Mouse (Mus musculus) limb, embryonic 12.5 days (tissue): ENCODE data around the gene Rgs8. TPM values are rescaled to one million over a fixed set of nuclear protein-coding genes. Genes with fewer than 3 reads are reported as not detected.
A peak's percentile ranks its signal among the peaks of the same experiment; 100 is the strongest.

Experiments
- ATAC-seq: fragments of 200-750 bp; cut with Nextera tagmentation; 2 replicates; pipeline ENCODE4 v1.8.0; 2017; ENCODE audit warnings: low read depth, moderate TSS enrichment; ENCODE audit not compliant: insufficient number of reproducible peaks, insufficient read depth, low FRiP score, low TSS enrichment
- H3K27ac ChIP-seq: fragments of 300-500 bp; sonication (generic); 2 replicates; pipeline ENCODE4 v1.5.1; 2016; ENCODE audit warnings: mild to moderate bottlenecking, moderate library complexity
- H3K27me3 ChIP-seq: fragments of 300-500 bp; sonication (generic); 2 replicates; pipeline ENCODE4 v1.6.1; 2016; ENCODE audit warnings: mild to moderate bottlenecking, moderate library complexity
- H3K36me3 ChIP-seq: fragments of 300-500 bp; sonication (generic); 2 replicates; pipeline ENCODE4 v1.6.1; 2016; ENCODE audit warnings: mild to moderate bottlenecking, moderate library complexity
- H3K4me1 ChIP-seq: fragments of 300-500 bp; sonication (generic); replicated peaks from 2 replicates; pipeline ENCODE4 v1.6.1; 2016
- H3K4me2 ChIP-seq: fragments of 300-500 bp; sonication (generic); 2 replicates; pipeline ENCODE4 v1.6.1; 2016; ENCODE audit warnings: mild to moderate bottlenecking, moderate library complexity
- H3K4me3 ChIP-seq: fragments of 300-500 bp; sonication (generic); replicated peaks from 2 replicates; pipeline ENCODE4 v1.5.1; 2016; ENCODE audit warnings: mild to moderate bottlenecking
- H3K9ac ChIP-seq: fragments of 300-500 bp; sonication (generic); replicated peaks from 2 replicates; pipeline ENCODE4 v1.6.1; 2016; ENCODE audit warnings: mild to moderate bottlenecking, moderate library complexity
- H3K9me3 ChIP-seq: fragments of 300-500 bp; sonication (generic); 2 replicates; pipeline ENCODE4 v1.6.1; 2016; ENCODE audit warnings: mild to moderate bottlenecking, moderate library complexity
- WGBS: fragments of 180-500 bp; shearing (Covaris S2); methylation state at CpG from one replicate; pipeline ENCODE4 v1.1.7; 2016; 5-methylcytosine and 5-hydroxymethylcytosine counted together
- polyA plus RNA-seq: library from polyadenylated mRNA; unstranded; fragments of >200 nt; fragmentation: Nextera tagmentation; extraction: Ambion mirVana; gene quantifications from 2 replicates; pipeline ENCODE4 v1.2.1, GENCODE M21; 2016

Rgs8 gene
- polyA plus RNA-seq, 1 experiment from 2014 or later = 1.4 TPM

DNA sequence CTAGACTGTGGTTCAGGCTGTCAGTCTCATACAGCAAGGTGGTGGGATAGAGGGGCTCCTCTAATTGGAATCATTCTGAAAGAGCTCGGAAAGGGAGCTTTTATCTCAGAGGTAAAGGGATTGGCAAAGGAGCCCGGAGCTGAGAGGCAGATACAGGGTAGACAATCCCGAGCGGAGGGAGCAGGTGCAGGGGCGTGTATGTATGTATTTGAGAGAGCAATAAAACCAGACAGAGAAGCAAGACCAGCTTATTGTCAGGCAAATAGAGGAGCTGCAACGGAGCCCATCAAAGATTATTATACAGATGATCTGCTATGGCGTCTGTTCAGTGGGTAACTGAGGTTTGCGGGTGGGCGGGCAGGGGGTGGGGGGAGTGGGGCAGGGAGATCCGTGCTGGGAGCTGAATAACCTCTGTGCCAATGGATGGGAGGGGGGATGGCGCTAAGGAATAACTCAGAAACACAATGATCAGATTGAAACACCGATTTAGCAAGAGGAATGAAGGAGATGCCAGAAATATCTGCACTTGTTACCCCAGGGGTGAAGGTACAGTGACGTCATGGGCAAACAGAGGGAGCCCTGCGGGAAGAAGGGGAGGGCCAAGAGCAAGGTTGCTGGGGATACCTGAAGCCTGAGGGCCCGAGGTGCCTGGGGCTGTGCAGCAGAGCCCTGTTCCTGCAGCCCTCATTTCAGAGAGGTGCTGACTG, 8.3 kb downstream of the Rgs8 start:
- H3K36me3 ChIP-seq = no peaks in the 10 kb centered on the region
- ATAC-seq = no peak
- no peaks in the 10 kb centered on the region for H3K9me3 ChIP-seq
- 31% methylated on average over 15 of the region's 15 CpGs for WGBS
- no peak overlapping the region for H3K4me3 ChIP-seq
- no peak overlapping the region for H3K9ac ChIP-seq
- no peak overlapping the region for H3K27ac ChIP-seq
- H3K4me1 ChIP-seq = peaks cover 50% of the 10 kb centered on the region
- peaks cover 48% of the 10 kb centered on the region for H3K27me3 ChIP-seq
- 0 out of 2 replicates have a peak overlapping the region, but pooled peaks have one; percentile 20 for H3K4me2 ChIP-seq

DNA sequence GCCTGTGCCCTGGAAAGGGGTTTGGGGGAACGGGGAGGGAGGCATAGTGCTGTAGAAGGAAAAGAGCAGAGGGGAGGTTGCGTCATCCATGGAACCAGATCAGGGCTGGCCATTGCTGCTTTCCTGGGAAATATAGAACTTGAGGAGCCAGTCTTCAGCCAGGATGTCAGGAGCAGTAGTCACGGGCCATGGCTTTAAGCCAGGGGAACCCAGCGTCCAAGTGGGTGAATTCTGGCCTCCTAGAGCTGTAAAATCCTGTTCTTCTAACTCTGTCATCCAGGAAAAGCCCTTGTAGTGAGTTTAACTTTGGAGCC, 8.8 kb downstream of the Rgs8 start:
- peaks cover 49% of the 10 kb centered on the region for H3K27me3 ChIP-seq

DNA sequence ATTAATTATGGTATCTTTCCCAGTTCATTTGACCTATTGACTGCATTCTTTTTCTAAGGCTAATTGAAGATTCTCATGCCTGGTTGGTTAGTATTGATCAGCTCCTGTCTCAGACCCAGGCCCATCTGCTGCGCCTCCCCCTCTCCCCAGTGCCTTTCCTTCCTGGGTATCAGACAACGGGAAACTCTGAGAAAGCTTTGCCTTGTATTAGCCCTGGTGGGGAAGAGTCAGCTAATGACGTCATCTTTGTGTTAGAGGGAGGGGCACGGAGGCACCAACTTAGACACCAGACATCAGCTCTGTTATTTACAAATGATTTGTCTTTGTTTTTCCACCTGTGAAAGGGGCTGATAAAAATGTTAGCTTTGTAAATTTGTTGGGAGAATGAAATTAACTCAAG, 9.5 kb downstream of the Rgs8 start:
- Histone ChIP-seq H3K9me3 (no peaks in the 10 kb centered on the region), H3K27ac (no peak overlapping the region), H3K4me3 (no peak overlapping the region), H3K4me2 (no peak overlapping the region), H3K9ac (no peak overlapping the region), H3K4me1 (peaks cover 62% of the 10 kb centered on the region), H3K36me3 (no peaks in the 10 kb centered on the region), H3K27me3 (peaks cover 54% of the 10 kb centered on the region)
- WGBS = 48% methylated on average over 4 of the region's 4 CpGs
- no peak for ATAC-seq

More for the DNA sequence above, 8.8 kb downstream of the Rgs8 start:
- WGBS = 40% methylated on average over 4 of the region's 4 CpGs
- H3K9me3 ChIP-seq = no peaks in the 10 kb centered on the region
- H3K4me1 ChIP-seq = peaks cover 55% of the 10 kb centered on the region
- no peaks in the 10 kb centered on the region for H3K36me3 ChIP-seq
- no peak overlapping the region for H3K4me3 ChIP-seq
- no peak for ATAC-seq
- 0 out of 2 replicates have a peak overlapping the region, but pooled peaks have one; percentile 20 for H3K4me2 ChIP-seq
- H3K9ac ChIP-seq = no peak overlapping the region
- no peak overlapping the region for H3K27ac ChIP-seq

DNA sequence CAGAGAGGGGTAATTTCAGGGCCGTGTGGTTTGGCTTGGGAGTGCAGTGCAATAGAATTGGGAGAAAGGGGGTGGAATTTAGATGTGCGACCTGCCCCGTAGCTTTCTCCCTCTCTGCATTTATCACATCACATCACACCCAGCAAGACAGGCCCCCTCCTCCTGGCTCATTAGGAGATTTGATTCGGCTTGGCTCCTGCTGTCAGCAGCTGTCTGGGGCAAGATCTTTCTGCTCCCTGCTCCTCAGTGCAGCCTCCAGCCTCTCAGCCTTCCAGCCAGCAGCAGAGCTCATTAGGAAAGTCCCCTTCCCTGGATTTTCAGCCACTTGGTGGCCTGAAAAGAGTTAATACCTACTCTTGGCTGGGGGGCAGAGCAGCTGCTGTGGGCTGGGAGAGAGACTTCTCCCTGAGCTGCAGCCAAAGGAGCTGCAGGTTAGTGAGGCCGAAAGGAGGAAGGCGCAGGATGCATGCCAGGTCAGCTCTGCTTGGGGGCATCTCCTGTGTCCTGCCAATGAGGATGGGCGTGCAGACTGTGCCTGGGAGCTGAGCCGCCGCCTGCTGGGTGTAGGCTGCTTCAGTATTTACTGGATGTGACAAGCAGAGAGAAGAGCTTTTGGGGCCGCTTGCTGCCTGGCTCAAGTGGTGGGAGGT, 12.4 kb downstream of the Rgs8 start:
- peaks cover 51% of the 10 kb centered on the region for H3K4me1 ChIP-seq
- no peaks in the 10 kb centered on the region for H3K36me3 ChIP-seq
- H3K9me3 ChIP-seq = no peaks in the 10 kb centered on the region
- H3K4me3 ChIP-seq = peak overlapping the region; percentile 9; the same call in 1 of the 2 replicates
- peaks cover 57% of the 10 kb centered on the region for H3K27me3 ChIP-seq
- peak; percentile 21; the same call in 1 of the 2 replicates for ATAC-seq
- peak overlapping the region; percentile 56; the same call in 1 of the 2 replicates for H3K27ac ChIP-seq
- peak overlapping the region; percentile 40; the same call in 1 of the 2 replicates for H3K9ac ChIP-seq
- peak overlapping the region; percentile 47 for H3K4me2 ChIP-seq
- WGBS = 2% methylated on average over 10 of the region's 10 CpGs

DNA sequence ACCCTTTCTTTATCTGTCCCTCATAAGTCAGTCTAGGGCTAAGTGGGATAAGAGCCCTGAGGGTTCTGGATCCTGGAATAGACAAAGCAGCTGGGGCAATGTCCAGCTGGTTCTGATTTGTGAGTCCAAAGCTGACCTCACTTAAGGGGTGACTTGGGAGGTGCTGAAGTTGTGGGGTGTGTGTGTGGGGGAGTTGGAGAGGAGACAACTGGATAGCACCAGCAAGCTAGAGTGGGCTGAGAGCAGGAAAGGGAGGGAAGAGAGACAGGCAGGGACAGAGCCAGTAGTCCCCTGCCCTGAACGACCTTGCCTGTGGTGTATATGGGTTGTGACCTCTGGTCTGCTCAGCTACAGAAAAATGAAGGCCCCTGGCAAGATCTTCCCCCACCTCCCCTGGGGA, 13.4 kb downstream of the Rgs8 start:
- H3K27me3 ChIP-seq = peaks cover 55% of the 10 kb centered on the region
- no peak overlapping the region for H3K9ac ChIP-seq
- no peak overlapping the region for H3K4me2 ChIP-seq
- no peak overlapping the region for H3K27ac ChIP-seq
- H3K4me1 ChIP-seq = peaks cover 45% of the 10 kb centered on the region
- ATAC-seq = no peak
- no peak overlapping the region for H3K4me3 ChIP-seq
- H3K36me3 ChIP-seq = no peaks in the 10 kb centered on the region
- 7% methylated on average over 1 of the region's 1 CpGs for WGBS
- no peaks in the 10 kb centered on the region for H3K9me3 ChIP-seq

DNA sequence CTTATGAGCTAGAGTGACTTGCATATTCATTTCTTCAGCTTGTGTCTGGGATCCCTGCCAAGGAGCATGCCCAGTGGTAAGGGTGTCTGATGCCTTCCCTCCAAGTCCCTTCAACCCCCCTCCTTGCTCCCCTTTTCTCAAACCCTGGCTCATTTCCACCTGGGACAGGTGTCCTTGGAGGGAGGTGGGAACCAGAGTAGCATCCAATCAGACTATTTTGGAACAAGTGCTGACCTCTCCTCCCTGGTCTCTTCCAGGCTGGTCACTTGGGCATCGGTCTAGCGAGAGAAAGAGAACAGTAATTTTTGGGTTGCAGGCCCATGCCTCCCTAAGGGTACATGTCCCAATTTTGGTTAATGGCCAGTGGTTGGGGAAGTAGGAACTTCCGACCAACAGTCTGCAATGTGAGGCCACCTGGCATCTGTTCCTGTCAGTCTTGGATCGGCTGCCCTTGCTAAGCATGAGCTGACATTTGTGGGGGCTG, 14.5 kb downstream of the Rgs8 start:
- no peak overlapping the region for H3K27ac ChIP-seq
- H3K36me3 ChIP-seq = no peaks in the 10 kb centered on the region
- peaks cover 38% of the 10 kb centered on the region for H3K4me1 ChIP-seq
- peaks cover 47% of the 10 kb centered on the region for H3K27me3 ChIP-seq
- no peak overlapping the region for H3K9ac ChIP-seq
- ATAC-seq = no peak
- H3K4me2 ChIP-seq = no peak overlapping the region
- H3K9me3 ChIP-seq = no peaks in the 10 kb centered on the region
- 57% methylated on average over 4 of the region's 4 CpGs for WGBS
- H3K4me3 ChIP-seq = no peak overlapping the region

DNA sequence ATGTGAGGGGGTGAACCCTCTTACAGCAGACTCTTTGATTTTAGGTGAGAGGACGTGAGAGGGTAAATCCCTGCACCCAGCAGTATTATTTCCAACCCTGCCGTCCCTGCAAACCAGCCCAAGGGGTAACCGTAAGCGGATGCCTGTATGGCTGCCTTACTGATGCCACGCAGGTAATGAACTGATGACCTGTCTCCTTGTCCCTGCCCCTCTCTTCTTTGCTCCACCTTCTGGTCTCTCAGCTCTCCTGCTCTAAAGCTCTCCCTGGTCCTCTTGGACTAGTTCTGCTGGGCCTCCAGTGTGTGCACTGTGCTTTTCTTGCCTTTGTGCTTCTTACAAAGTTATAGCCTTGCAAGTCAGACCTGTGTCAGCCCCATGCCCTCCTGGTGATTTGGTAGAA, 15.0 kb downstream of the Rgs8 start:
- no peaks in the 10 kb centered on the region for H3K36me3 ChIP-seq
- no peaks in the 10 kb centered on the region for H3K9me3 ChIP-seq
- no peak overlapping the region for H3K27ac ChIP-seq
- ATAC-seq = no peak
- no peak overlapping the region for H3K4me2 ChIP-seq
- H3K27me3 ChIP-seq = peaks cover 47% of the 10 kb centered on the region
- no peak overlapping the region for H3K4me3 ChIP-seq
- WGBS = 61% methylated on average over 5 of the region's 5 CpGs
- peaks cover 38% of the 10 kb centered on the region for H3K4me1 ChIP-seq
- H3K9ac ChIP-seq = no peak overlapping the region

DNA sequence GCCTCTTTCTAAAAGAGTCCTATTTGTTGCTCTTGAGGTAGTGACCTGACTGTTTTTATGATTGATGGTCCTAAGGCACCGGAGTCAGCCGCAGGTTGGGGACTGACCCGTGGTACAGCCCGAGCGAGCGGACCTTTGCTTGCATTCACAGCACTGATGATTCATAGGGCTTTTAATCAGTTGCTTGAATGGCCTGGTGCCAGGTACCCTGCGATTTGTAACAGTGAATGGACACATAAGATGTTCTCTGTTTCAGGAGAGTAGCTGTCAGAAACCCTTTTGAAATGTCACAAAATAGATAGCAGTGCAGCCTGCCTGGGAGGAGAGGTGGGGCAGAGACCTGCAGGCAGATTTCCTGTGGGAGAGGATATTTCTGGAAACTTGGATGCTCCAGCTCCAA, 16.3 kb downstream of the Rgs8 start:
- H3K4me1 ChIP-seq = peaks cover 38% of the 10 kb centered on the region

DNA sequence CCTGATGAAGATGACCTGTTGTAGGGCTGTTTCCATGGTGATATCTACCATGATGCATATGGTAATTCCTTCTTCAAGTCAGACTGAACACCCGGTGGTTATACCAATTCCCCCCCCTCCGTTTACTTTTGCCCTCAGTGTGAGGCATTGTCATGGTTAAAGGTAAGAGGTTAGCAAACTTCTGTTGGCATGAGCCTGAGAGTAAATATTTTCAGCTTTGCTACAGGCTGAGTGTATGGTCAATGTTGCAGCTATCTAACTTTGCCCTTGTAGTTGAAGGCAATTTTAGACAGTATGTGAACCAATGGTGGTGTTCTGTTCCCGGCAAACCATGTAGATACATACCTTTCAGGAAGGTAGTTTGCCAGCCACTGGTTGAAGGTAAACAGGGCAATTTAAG, 16.9 kb downstream of the Rgs8 start:
- Histone ChIP-seq H3K36me3 (no peaks in the 10 kb centered on the region), H3K4me2 (no peak overlapping the region), H3K4me1 (peaks cover 33% of the 10 kb centered on the region), H3K27ac (no peak overlapping the region), H3K9me3 (no peaks in the 10 kb centered on the region), H3K9ac (no peak overlapping the region), H3K27me3 (peaks cover 39% of the 10 kb centered on the region), H3K4me3 (no peak overlapping the region)
- no peak for ATAC-seq
- 64% methylated on average over 3 of the region's 3 CpGs for WGBS

More for the DNA sequence above, 16.3 kb downstream of the Rgs8 start:
- no peak overlapping the region for H3K4me2 ChIP-seq
- ATAC-seq = no peak
- WGBS = 78% methylated on average over 7 of the region's 7 CpGs
- H3K4me3 ChIP-seq = no peak overlapping the region
- no peak overlapping the region for H3K27ac ChIP-seq
- H3K27me3 ChIP-seq = peaks cover 45% of the 10 kb centered on the region
- H3K9ac ChIP-seq = no peak overlapping the region
- no peaks in the 10 kb centered on the region for H3K36me3 ChIP-seq
- no peaks in the 10 kb centered on the region for H3K9me3 ChIP-seq

DNA sequence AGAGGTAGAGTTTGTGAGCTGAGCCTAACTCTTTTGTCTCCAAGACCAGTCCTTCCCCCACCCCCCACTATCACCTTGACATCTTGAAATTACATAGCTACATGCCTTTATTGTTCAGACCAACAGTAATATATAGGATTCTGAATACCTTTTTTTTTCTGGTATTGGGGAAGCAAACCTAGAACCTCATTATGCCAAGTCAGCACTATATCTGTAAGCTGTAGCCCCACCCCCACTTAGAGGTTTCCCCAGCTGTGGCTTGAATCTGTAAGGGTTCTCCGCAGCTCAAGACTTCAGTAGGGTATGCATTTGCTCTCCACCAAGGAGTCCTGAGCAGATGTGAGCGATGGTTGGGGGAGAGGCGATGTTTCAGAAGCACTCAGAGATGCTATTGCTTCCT, 18.5 kb downstream of the Rgs8 start:
- Histone ChIP-seq H3K4me3 (no peak overlapping the region), H3K27ac (no peak overlapping the region), H3K27me3 (peaks cover 24% of the 10 kb centered on the region), H3K36me3 (no peaks in the 10 kb centered on the region), H3K4me2 (no peak overlapping the region), H3K9ac (no peak overlapping the region), H3K4me1 (peaks cover 17% of the 10 kb centered on the region), H3K9me3 (no peaks in the 10 kb centered on the region)
- 78% methylated on average over 3 of the region's 3 CpGs for WGBS
- ATAC-seq = no peak

DNA sequence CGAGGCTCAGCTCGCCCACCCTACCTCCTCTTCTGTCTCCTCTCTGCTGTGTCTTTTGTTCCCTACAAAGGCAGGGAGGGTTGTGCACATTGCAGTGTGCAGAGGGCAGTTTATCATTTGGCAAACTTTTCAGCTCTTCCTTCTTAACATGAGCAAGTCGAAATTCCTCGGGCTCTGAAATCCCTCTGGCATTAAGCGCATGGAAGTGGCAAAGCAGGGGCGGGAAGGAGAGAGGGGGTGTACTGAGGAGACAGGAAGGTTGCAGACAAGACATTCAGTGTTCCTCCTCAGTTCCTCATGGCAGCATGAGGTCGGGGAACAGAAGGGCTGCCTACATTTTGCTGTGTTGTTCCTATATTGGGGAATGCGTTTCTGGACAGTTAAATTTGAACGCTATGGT, 19.9 kb downstream of the Rgs8 start:
- H3K4me2 ChIP-seq = no peak overlapping the region
- no peak overlapping the region for H3K9ac ChIP-seq

More for the DNA sequence above, 19.9 kb downstream of the Rgs8 start:
- H3K36me3 ChIP-seq = no peaks in the 10 kb centered on the region
- no peaks in the 10 kb centered on the region for H3K9me3 ChIP-seq
- H3K27ac ChIP-seq = no peak overlapping the region
- H3K4me3 ChIP-seq = no peak overlapping the region
- H3K4me1 ChIP-seq = peaks cover 3% of the 10 kb centered on the region; the same call in 1 of the 2 replicates
- peaks cover 16% of the 10 kb centered on the region for H3K27me3 ChIP-seq
- WGBS = 78% methylated on average over 9 of the region's 9 CpGs
- ATAC-seq = no peak
